Mouse (Mus musculus) lung, adult 2 months (tissue): ENCODE results near the gene Acvr1b. TPM values are rescaled to one million over a fixed set of nuclear protein-coding genes. Genes with fewer than 3 reads are reported as not detected.

ENCODE experiments used
- DNase-seq: peaks from one replicate; pipeline ENCODE4 v3.0.0; 2022
- H3K4me1 ChIP-seq: fragments of 200-500 bp; 2 replicates; pipeline ENCODE4 v1.6.1; 2011; ENCODE audit warnings: low read length; ENCODE audit not compliant: control insufficient read depth, insufficient read depth
- H3K4me3 ChIP-seq: fragments of 200-500 bp; replicated peaks from 2 replicates; pipeline ENCODE3; 2011; ENCODE audit warnings: low read depth, mild to moderate bottlenecking, control low read depth, low read length; ENCODE audit errors: extremely low read depth
- CTCF ChIP-seq: fragments of 200-500 bp; IDR thresholded peaks from 2 replicates; pipeline ENCODE4 v1.5.1; 2011; ENCODE audit warnings: mild to moderate bottlenecking, low read length, control low read depth; ENCODE audit not compliant: insufficient read depth
- POLR2A ChIP-seq: fragments of 200-500 bp; IDR thresholded peaks from 2 replicates; pipeline ENCODE4 v1.6.1; 2011; ENCODE audit warnings: low read depth, mild to moderate bottlenecking, control low read depth, low read length, borderline replicate concordance; ENCODE audit errors: extremely low read depth
- WGBS: fragments of 180-500 bp; shearing (Covaris S2); methylation state at CpG from one replicate; pipeline ENCODE4 v1.1.7; 2018; 5-methylcytosine and 5-hydroxymethylcytosine counted together
- polyA plus RNA-seq: library from polyadenylated mRNA; depleted of rRNA; stranded (reverse); fragments of >200 nt; gene quantifications from 2 replicates; pipeline ENCODE4 v1.2.3, GENCODE M21; 2012

Acvr1b gene
- polyA plus RNA-seq, 1 experiment = 57.2 TPM

DNA sequence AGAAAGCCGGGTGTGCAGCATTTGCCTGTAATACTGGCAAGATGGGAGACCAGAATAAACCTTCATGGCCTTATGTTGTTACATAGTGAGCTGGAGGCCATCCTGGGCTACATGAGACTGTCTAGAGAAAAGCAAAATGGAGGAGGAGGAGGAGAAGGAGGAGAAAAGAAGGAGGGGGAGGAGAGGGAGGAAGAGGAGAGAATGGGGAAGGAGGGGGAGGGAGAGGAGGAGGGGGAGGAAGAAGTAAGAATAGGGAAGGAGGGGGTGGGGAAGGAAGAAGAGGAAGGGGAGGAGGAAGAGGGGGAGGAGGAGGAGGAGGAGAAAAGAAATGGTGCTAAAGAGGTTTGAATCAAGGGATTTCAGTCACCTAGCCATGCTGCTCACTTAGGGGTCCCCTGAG, 13.7 kb upstream of the Acvr1b start:
- WGBS = 24% methylated on average over 1 of the region's 1 CpGs
- TF ChIP-seq POLR2A (no peak), CTCF (no peak)

GRCm38 (mm10) chr15:101160591-101160990, 13.3 kb upstream of the Acvr1b start:
- DNase-seq = no peak
- 58% methylated on average over 7 of the region's 7 CpGs for WGBS
- H3K4me3 ChIP-seq = no peak overlapping the region
- H3K4me1 ChIP-seq = peaks cover under 1% of the 10 kb centered on the region; the same call in 1 of the 2 replicates
- no peak for TF ChIP-seq CTCF
- TF ChIP-seq POLR2A = no peak

More for the DNA sequence above, 13.7 kb upstream of the Acvr1b start:
- DNase-seq = no peak
- H3K4me1 ChIP-seq = peaks cover under 1% of the 10 kb centered on the region
- no peak overlapping the region for H3K4me3 ChIP-seq

- Histone ChIP-seq H3K4me3 (no peak overlapping the region), H3K4me1 (peaks cover 6% of the 10 kb centered on the region; the same call in 1 of the 2 replicates)
- no peak for DNase-seq
- TF ChIP-seq CTCF (no peak), POLR2A (no peak)
- 93% methylated on average over 7 of the region's 7 CpGs for WGBS
Observed at GRCm38 (mm10) chr15:101161534-101161933, 12.3 kb upstream of the Acvr1b start.

DNA sequence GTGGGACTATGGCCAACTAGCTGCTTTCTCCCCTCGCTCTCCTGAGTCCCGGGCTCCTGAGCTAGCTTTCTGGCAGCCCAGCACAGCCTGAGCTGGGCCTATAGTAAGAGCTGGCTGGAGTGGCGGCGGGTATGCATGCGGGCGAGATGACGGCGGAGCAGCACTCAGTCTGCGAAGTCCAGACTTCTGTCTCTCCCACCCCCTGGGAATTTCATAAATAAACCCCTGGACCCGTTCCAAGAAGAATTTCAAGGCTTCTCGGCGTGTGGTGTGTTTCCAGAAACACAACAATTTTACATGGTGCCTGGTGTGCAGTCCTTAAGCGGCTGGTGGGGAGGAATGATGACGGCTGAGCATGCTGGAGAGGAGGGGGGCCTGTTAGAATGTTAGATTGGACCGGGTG, 10.8 kb upstream of the Acvr1b start:
- TF ChIP-seq POLR2A = no peak
- no peak for TF ChIP-seq CTCF
- H3K4me1 ChIP-seq = peaks cover 6% of the 10 kb centered on the region; the same call in 1 of the 2 replicates
- whole genome bisulfite sequencing = 35% methylated on average over 15 of the region's 15 CpGs
- H3K4me3 ChIP-seq = no peak overlapping the region
- no peak for DNase-seq

GRCm38 (mm10) chr15:101163854-101164253, 10.0 kb upstream of the Acvr1b start:
- WGBS = 57% methylated on average over 5 of the region's 5 CpGs
- Histone ChIP-seq H3K4me3 (no peak overlapping the region), H3K4me1 (peaks cover 6% of the 10 kb centered on the region; the same call in 1 of the 2 replicates)
- DNase-seq = no peak
- TF ChIP-seq POLR2A = no peak
- no peak for TF ChIP-seq CTCF

GRCm38 (mm10) chr15:101164291-101164690, 9.6 kb upstream of the Acvr1b start:
- WGBS = 69% methylated on average over 5 of the region's 5 CpGs
- no peak overlapping the region for H3K4me3 ChIP-seq
- peaks cover 6% of the 10 kb centered on the region; the same call in 1 of the 2 replicates for H3K4me1 ChIP-seq
- TF ChIP-seq CTCF = no peak
- TF ChIP-seq POLR2A = no peak
- DNase-seq = no peak

- Histone ChIP-seq H3K4me1 (peaks cover 6% of the 10 kb centered on the region; the same call in 1 of the 2 replicates), H3K4me3 (no peak overlapping the region)
- 50% methylated on average over 16 of the region's 16 CpGs for WGBS
- TF ChIP-seq POLR2A (no peak), CTCF (no peak)
- no peak for DNase-seq
Observed at GRCm38 (mm10) chr15:101165658-101166437, 8.0 kb upstream of the Acvr1b start.

GRCm38 (mm10) chr15:101167553-101167952, 6.3 kb upstream of the Acvr1b start:
- Histone ChIP-seq H3K4me3 (no peak overlapping the region), H3K4me1 (peaks cover 13% of the 10 kb centered on the region)
- DNase-seq = no peak
- WGBS = 81% methylated on average over 11 of the region's 11 CpGs
- TF ChIP-seq CTCF = no peak
- no peak for TF ChIP-seq POLR2A

DNA sequence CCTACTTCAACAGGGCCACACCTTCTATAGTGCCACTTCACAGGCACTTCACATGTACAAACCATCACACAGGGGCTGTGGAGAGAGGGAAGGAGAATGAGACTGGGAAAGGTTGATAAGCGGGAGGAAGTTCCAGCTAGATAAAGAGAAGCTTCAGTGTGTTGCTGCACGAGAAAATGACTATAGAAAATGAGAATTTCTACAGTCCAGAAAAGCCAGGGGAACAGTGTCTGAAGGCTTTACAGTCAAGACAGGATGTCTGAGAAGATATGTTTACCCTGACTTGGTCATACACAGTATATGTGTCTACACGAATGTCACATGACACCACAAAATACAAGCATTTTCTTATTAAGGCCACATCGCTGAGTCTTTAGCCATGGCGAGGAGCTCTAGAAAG, 4.0 kb upstream of the Acvr1b start:
- H3K4me1 ChIP-seq = peaks cover 18% of the 10 kb centered on the region
- no peak overlapping the region for H3K4me3 ChIP-seq
- DNase-seq = no peak
- 81% methylated on average over 5 of the region's 5 CpGs for WGBS
- TF ChIP-seq POLR2A (no peak), CTCF (no peak)
